Mouse (Mus musculus) midbrain, embryonic 13.5 days (tissue): Measurements from ENCODE around the gene B4galnt4. TPM values are rescaled to one million over a fixed set of nuclear protein-coding genes. Genes with fewer than 3 reads are reported as not detected.
"Not testable (repeated sequence)": the region's sequence is repeated elsewhere in the genome, so short reads cannot be mapped to it uniquely, and the experiment has no call there.

Experiments
- ATAC-seq: fragments of 200-750 bp; cut with Nextera tagmentation; 2 replicates; pipeline ENCODE4 v1.8.0; 2017; ENCODE audit warnings: mild to moderate bottlenecking, moderate TSS enrichment, moderate library complexity
- H3K27ac ChIP-seq: fragments of 300-500 bp; sonication (generic); 2 replicates; pipeline ENCODE4 v1.5.1; 2015; ENCODE audit warnings: inconsistent platforms, mild to moderate bottlenecking, moderate library complexity
- H3K27me3 ChIP-seq: fragments of 300-500 bp; sonication (generic); 2 replicates; pipeline ENCODE4 v1.6.1; 2015; ENCODE audit warnings: mild to moderate bottlenecking, inconsistent platforms
- H3K36me3 ChIP-seq: fragments of 300-500 bp; sonication (generic); 2 replicates; pipeline ENCODE4 v1.6.1; 2015; ENCODE audit warnings: mild to moderate bottlenecking, inconsistent platforms
- H3K4me1 ChIP-seq: fragments of 300-500 bp; sonication (generic); replicated peaks from 2 replicates; pipeline ENCODE4 v1.6.1; 2015; ENCODE audit warnings: inconsistent platforms
- H3K4me2 ChIP-seq: fragments of 300-500 bp; sonication (generic); replicated peaks from 2 replicates; pipeline ENCODE4 v1.6.1; 2015; ENCODE audit warnings: moderate library complexity, mild to moderate bottlenecking, inconsistent platforms
- H3K4me3 ChIP-seq: fragments of 300-500 bp; sonication (generic); replicated peaks from 2 replicates; pipeline ENCODE4 v1.5.1; 2015; ENCODE audit warnings: mild to moderate bottlenecking, inconsistent platforms
- H3K9ac ChIP-seq: fragments of 300-500 bp; sonication (generic); replicated peaks from 2 replicates; pipeline ENCODE4 v1.6.1; 2015; ENCODE audit warnings: mild to moderate bottlenecking, inconsistent platforms
- H3K9me3 ChIP-seq: fragments of 300-500 bp; sonication (generic); 2 replicates; pipeline ENCODE4 v1.6.1; 2016; ENCODE audit warnings: mild to moderate bottlenecking, inconsistent platforms
- WGBS: fragments of 180-500 bp; shearing (Covaris S2); methylation state at CpG from one replicate; pipeline ENCODE4 v1.1.7; 2015; 5-methylcytosine and 5-hydroxymethylcytosine counted together
- polyA plus RNA-seq: library from polyadenylated mRNA; unstranded; fragments of >200 nt; fragmentation: Nextera tagmentation; extraction: Ambion mirVana; gene quantifications from 2 replicates; pipeline ENCODE4 v1.2.1, GENCODE M21; 2015

The B4galnt4 gene
- 44.1 and 48.3 TPM in 2 replicates for polyA plus RNA-seq

DNA sequence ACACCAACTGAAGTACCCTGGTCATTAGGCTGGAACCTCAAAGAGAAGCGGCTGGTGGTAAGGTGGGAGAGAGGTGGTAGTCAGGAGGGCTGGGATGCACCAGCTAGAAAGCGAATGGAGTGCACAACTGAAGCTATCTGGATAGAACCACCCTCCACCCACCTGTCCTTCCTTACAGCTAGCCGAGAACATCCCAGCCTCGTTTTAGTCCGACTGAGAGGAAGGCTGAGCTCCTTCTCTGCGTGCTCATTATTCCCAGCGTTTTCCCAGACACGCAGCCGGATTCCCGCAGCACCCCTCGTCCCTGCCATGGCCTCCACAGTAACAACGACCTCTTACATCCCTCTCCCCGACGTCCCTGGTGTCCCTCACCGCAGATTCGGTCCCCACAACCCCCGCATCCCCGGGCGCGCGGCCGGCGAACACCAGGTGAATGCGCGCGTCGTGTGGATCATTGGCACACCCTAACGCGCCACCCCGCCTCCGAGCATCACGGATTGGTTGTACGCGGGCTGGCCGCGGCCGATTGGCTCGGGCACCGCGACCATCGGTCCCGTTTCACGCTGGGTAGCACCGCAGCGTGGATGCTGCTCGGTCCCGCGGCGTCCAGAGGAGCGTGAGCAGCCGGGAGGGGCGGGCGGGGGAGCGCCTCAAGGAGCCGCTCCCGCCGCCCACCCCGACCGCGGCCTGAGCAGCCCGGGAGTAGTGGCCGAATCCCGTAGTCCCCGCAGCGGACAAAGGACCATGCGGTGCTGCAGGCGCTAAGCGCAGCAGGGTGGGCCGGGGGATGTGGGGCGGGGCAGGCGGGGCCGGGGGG, at the start of gene B4galnt4:
Gene B4galnt4 (plus strand): TSS at position 679 of the 817 bp plus-strand sequence.
- peak within 1 kb of the TSS; percentile 99 for H3K9ac ChIP-seq
- peak within 1 kb of the TSS; percentile 92 for H3K4me3 ChIP-seq
- WGBS = under 1% methylated on average over 72 of the region's 72 CpGs
- no peaks in the 10 kb centered on the region for H3K9me3 ChIP-seq
- H3K4me2 ChIP-seq = peak within 1 kb of the TSS; percentile 74
- H3K27ac ChIP-seq = peak within 1 kb of the TSS; percentile 95
- H3K36me3 ChIP-seq = peaks cover 29% of the 10 kb centered on the region
- no peaks in the 10 kb centered on the region for H3K27me3 ChIP-seq
- H3K4me1 ChIP-seq = peaks cover 29% of the 10 kb centered on the region
- ATAC-seq = peak; percentile 99

DNA sequence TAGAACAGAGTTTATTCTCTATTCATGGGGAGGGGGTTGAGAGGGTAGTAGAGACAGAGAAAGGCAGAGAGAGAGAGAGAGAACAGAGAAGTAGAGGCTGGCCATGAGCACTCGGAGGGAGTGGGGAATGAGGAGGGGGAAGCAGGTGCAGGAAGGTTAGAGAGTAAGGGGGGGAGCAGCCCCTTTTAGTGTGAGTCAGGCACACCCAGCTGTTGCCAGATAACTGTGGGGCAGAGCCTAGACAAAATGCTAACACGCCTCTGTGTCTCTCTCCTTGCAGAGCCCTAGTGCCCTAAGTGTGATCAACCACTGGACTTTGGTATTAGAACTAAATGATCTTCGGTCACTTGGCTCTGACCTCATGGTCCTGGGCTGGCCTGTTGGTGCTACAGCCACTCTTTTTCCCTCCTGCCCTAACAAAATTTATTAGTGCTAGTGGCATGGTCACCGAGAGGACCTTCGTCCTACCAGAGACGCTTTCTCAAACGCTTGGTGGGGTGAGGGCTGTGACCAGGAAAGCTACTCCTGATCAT, 49.6 kb upstream of the B4galnt4 start:
- Histone ChIP-seq H3K9me3 (no peaks in the 10 kb centered on the region), H3K36me3 (no peaks in the 10 kb centered on the region), H3K27me3 (no peaks in the 10 kb centered on the region), H3K9ac (no peak overlapping the region), H3K4me3 (no peak overlapping the region), H3K4me1 (peaks cover 8% of the 10 kb centered on the region; the same call in 1 of the 2 replicates), H3K27ac (no peak overlapping the region), H3K4me2 (no peak overlapping the region)
- ATAC-seq = no peak
- 86% methylated on average over 7 of the region's 7 CpGs for WGBS

DNA sequence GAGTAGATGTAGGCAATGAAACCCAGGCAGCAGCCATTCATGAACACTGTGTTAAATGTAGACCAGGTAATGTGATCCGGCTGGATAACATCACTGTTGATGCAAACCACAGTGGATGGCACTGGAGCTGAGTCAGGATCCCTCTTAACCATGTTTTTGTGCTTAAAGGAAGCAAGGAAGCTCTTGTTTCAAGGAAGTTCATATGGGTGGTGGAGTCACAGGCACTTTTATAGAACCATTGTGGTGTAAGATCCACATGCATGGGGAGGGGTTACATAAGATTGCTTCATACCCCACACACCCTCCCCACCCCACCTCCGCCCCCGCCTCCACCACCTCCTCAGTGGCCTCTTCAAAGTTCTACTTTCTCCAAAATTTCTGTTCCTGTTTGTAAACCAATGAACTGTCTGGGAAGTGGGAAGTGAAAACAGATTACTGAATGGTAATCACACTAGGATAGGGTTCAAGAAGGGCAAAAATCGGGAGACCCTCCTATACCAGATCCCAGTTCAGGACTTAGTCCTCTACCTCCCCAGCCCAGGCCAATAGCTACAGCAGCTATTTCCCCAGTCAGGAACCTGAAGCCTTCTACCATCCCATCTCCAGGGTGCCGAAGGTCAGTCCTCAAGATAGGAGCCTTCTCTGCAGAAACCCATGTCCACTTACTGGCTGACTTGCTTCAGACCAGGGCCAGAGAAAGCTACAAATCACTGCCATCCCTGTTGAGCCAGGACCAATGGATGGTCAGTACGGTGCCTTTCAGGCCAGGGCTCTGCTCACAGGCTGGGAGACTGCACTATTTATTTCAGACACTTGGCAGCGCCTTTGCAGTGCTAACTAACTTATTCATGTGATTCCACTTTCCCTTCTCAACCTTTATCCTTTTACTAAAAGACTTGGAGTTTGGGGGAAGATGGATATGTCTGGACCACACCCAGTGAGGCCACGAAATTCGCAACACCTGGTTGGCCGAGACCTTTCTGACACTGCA, 43.9 kb upstream of the B4galnt4 start:
- Histone ChIP-seq H3K36me3 (no peaks in the 10 kb centered on the region), H3K9me3 (no peaks in the 10 kb centered on the region), H3K27ac (no peak overlapping the region), H3K9ac (no peak overlapping the region), H3K4me2 (no peak overlapping the region), H3K4me1 (no peaks in the 10 kb centered on the region), H3K27me3 (no peaks in the 10 kb centered on the region), H3K4me3 (no peak overlapping the region)
- WGBS = 90% methylated on average over 10 of the region's 10 CpGs
- ATAC-seq = no peak

- not testable (repeated sequence) for H3K27ac ChIP-seq, H3K9me3 ChIP-seq, H3K9ac ChIP-seq, ATAC-seq, H3K4me3 ChIP-seq, H3K4me1 ChIP-seq, H3K27me3 ChIP-seq, H3K4me2 ChIP-seq, H3K36me3 ChIP-seq
- 84% methylated on average over 1 of the region's 1 CpGs for WGBS
These were observed 43.1 kb upstream of the B4galnt4 start, which contains the start of gene Ifitm6 for GRCm38 (mm10) chr7:141017824-141018223. TSS of gene Ifitm6 (minus strand) at chr7:141017924.

- WGBS = 88% methylated on average over 5 of the region's 5 CpGs
- no peak overlapping the region for H3K4me3 ChIP-seq
- no peak for ATAC-seq
- no peak overlapping the region for H3K4me2 ChIP-seq
- H3K27ac ChIP-seq = no peak overlapping the region
- no peaks in the 10 kb centered on the region for H3K4me1 ChIP-seq
- H3K9ac ChIP-seq = no peak overlapping the region
- no peaks in the 10 kb centered on the region for H3K27me3 ChIP-seq
- H3K9me3 ChIP-seq = no peaks in the 10 kb centered on the region
- no peaks in the 10 kb centered on the region for H3K36me3 ChIP-seq
These were observed 41.9 kb upstream of the B4galnt4 start for GRCm38 (mm10) chr7:141019028-141019427.

DNA sequence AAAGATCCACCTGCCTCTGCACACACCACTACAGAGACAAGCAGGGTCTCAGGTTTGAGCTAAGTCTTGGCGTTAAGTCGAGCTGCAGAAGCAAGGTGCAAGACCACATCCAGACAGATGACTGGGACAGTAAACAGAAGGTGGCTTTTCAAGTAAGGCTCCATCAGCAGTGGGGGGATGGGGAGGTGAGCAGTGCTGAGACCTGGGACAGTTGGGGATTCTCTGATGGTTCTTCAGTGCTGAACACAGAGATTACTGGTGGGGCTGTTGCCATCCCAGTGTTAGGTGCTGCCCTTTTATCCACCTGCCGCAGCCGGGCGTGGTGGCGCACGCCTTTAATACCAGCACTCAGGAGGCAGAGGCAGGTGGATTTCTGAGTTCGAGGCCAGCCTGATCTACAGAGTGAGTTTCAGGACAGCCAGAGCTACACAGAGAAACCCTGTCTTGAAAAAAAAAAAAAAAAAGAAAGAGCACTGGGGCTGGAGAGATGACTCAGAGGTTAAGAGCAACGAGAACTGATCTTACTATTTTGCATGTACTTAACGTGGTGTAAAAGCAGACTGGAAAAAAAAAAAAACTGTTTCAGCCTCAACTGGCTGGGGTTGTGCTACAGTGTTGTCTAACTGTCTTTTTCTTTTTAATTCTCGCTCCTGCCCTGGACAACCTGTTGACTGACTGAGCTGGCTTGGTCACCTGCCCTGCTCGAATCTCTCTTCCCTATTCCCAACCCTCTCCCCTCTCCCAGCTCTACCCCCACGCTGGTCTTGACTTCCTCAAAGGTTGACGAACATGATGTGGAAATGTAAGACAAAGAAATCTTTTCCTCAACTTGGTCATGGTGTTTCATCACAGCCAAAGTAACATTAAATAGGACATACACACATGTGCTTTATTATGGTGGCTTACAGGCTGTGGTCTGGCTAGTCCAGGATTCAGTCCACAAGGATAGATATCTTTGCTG, 39.1 kb upstream of the B4galnt4 start:
- H3K4me2 ChIP-seq = no peak overlapping the region
- WGBS = 90% methylated on average over 14 of the region's 14 CpGs
- H3K27ac ChIP-seq = no peak overlapping the region
- H3K9ac ChIP-seq = no peak overlapping the region
- no peaks in the 10 kb centered on the region for H3K27me3 ChIP-seq
- peaks cover 19% of the 10 kb centered on the region for H3K4me1 ChIP-seq
- ATAC-seq = no peak
- H3K36me3 ChIP-seq = no peaks in the 10 kb centered on the region
- H3K4me3 ChIP-seq = no peak overlapping the region
- no peaks in the 10 kb centered on the region for H3K9me3 ChIP-seq

GRCm38 (mm10) chr7:141024865-141025838, 35.8 kb upstream of the B4galnt4 start:
- 14% methylated on average over 6 of the region's 6 CpGs for WGBS
- peak; percentile 85 for ATAC-seq
- H3K9me3 ChIP-seq = no peaks in the 10 kb centered on the region
- no peak overlapping the region for H3K4me2 ChIP-seq
- no peaks in the 10 kb centered on the region for H3K27me3 ChIP-seq
- H3K27ac ChIP-seq = peak overlapping the region; percentile 79
- peaks cover 19% of the 10 kb centered on the region for H3K4me1 ChIP-seq
- H3K36me3 ChIP-seq = no peaks in the 10 kb centered on the region
- H3K9ac ChIP-seq = no peak overlapping the region
- no peak overlapping the region for H3K4me3 ChIP-seq

- no peak; the same call in 1 of the 2 replicates for ATAC-seq
- Histone ChIP-seq H3K27ac (peak overlapping the region; percentile 56), H3K4me1 (peaks cover 22% of the 10 kb centered on the region), H3K36me3 (no peaks in the 10 kb centered on the region), H3K4me3 (no peak overlapping the region), H3K9ac (no peak overlapping the region), H3K4me2 (no peak overlapping the region), H3K9me3 (no peaks in the 10 kb centered on the region), H3K27me3 (no peaks in the 10 kb centered on the region)
- WGBS = 17% methylated on average over 6 of the region's 6 CpGs
These were observed 34.7 kb upstream of the B4galnt4 start for GRCm38 (mm10) chr7:141026097-141026739.

DNA sequence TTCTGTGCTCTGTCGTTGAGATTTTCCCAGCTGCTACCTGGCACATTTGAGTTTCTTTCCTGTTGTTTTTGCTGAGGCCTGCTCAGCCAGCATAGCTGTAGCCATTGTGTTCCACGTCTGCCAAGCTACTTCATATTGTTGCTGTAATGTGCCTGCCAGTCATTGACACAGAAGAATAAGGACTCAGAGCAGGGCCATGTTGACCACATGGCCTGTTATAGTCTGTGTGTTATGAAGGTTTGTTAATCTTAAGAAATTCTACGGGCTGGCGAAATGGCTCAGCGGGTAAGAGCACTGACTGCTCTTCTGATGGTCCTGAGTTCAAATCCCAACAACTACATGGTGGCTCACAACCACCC, 34.2 kb upstream of the B4galnt4 start:
- Histone ChIP-seq H3K4me2 (no peak overlapping the region), H3K9ac (no peak overlapping the region), H3K27ac (peak overlapping the region; percentile 37), H3K9me3 (no peaks in the 10 kb centered on the region), H3K27me3 (no peaks in the 10 kb centered on the region), H3K36me3 (no peaks in the 10 kb centered on the region), H3K4me3 (no peak overlapping the region), H3K4me1 (peaks cover 22% of the 10 kb centered on the region)
- peak; percentile 57; the same call in 1 of the 2 replicates for ATAC-seq
- WGBS = 49% methylated on average over 5 of the region's 5 CpGs

DNA sequence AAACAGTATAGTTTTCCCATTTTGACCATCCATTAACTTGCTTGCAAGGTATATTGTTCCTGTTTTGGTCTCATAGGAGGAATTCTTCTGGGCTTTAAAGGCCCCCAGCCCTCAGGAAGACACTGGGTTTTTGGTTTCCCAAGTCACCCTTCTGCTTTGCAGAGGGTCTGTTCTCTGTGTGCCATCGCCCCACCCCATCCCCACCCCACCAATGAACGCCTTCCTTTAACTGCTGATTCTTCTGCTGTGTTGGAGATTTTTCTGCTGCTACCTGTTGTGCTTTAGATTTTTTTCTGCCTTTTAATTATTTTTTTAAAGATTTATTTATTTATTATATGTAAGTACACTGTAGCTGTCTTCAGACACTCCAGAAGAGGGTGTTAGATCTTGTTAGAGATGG, 32.1 kb upstream of the B4galnt4 start, which contains the start of gene Gm17387:
Gene Gm17387 (plus strand): TSS at position 301 of the 400 bp plus-strand sequence.
- Histone ChIP-seq H3K36me3 (no peaks in the 10 kb centered on the region), H3K9me3 (no peaks in the 10 kb centered on the region), H3K27me3 (no peaks in the 10 kb centered on the region), H3K9ac (no peak within 1 kb of the TSS), H3K4me1 (peaks cover 22% of the 10 kb centered on the region), H3K4me2 (no peak within 1 kb of the TSS), H3K27ac (no peak within 1 kb of the TSS), H3K4me3 (no peak within 1 kb of the TSS)
- no peak for ATAC-seq
- 91% methylated on average over 2 of the region's 2 CpGs for WGBS
